In genomic region chr5:141778231-141778630, GRCm38 (mm10) we compare ENCODE assay signal across 17 mouse cellular contexts.
"Had no signal": no experiment of that assay in that cellular context is flagged by ENCODE, and none has a peak within 500 bp of the region (broad histone marks: within the 10 kb centered on the region; RNA-seq: fewer than 3 reads in every experiment).

No protein-coding gene starts in this region.

- ATAC-seq: lung, postnatal 0 days; midbrain, embryonic 13.5 days; midbrain, embryonic 15.5 days had no signal

- H3K27me3 ChIP-seq: lung, embryonic 15.5 days; megakaryocyte, embryonic 14.5 days; midbrain, embryonic 13.5 days; midbrain, embryonic 15.5 days; neural tube, embryonic 12.5 days; stomach, embryonic 15.5 days had no signal

- H3K27ac ChIP-seq: lung, embryonic 15.5 days; macrophage; midbrain, embryonic 13.5 days; midbrain, embryonic 15.5 days; neural tube, embryonic 12.5 days; stomach, embryonic 15.5 days; stomach, postnatal 0 days had no signal

- H3K4me3 ChIP-seq: lung, embryonic 15.5 days; megakaryocyte, embryonic 14.5 days; midbrain, embryonic 13.5 days; midbrain, embryonic 15.5 days; neural tube, embryonic 12.5 days; stomach, embryonic 15.5 days had no signal

- H3K4me1 ChIP-seq: lung, embryonic 15.5 days; megakaryocyte, embryonic 14.5 days; midbrain, embryonic 15.5 days; neural tube, embryonic 12.5 days; stomach, embryonic 15.5 days had no signal

- H3K9me3 ChIP-seq: lung, embryonic 15.5 days; neural tube, embryonic 12.5 days; stomach, embryonic 15.5 days had no signal

- H3K4me2 ChIP-seq: lung, embryonic 15.5 days; midbrain, embryonic 11.5 days; midbrain, embryonic 13.5 days; midbrain, embryonic 15.5 days; neural tube, embryonic 12.5 days; stomach, embryonic 15.5 days had no signal

- H3K9ac ChIP-seq: lung, embryonic 15.5 days; midbrain, embryonic 13.5 days; midbrain, embryonic 15.5 days; neural tube, embryonic 12.5 days; stomach, embryonic 15.5 days had no signal

- H3K36me3 ChIP-seq: lung, embryonic 15.5 days; midbrain, embryonic 13.5 days; midbrain, embryonic 15.5 days; neural tube, embryonic 12.5 days; stomach, embryonic 15.5 days had no signal

- DNase-seq: lung, adult 2 months; lung, postnatal 14 days; lung, postnatal 36 days; right cerebral cortex, postnatal 14 days; thymus, adult 2 months; thymus, postnatal 25 days; thymus, postnatal 4 days had no signal
